Mouse (Mus musculus) monocyte, adult 2 months (primary cell): Measurements from ENCODE around the gene Fes.

ENCODE experiments used
- DNase-seq, 2 experiments: peaks; one replicate each; pipeline ENCODE4 v3.0.0; 2022; ENCODE audit warnings: low spot score in 2 of 2, low read depth in 1 of 2

The Fes gene

DNA sequence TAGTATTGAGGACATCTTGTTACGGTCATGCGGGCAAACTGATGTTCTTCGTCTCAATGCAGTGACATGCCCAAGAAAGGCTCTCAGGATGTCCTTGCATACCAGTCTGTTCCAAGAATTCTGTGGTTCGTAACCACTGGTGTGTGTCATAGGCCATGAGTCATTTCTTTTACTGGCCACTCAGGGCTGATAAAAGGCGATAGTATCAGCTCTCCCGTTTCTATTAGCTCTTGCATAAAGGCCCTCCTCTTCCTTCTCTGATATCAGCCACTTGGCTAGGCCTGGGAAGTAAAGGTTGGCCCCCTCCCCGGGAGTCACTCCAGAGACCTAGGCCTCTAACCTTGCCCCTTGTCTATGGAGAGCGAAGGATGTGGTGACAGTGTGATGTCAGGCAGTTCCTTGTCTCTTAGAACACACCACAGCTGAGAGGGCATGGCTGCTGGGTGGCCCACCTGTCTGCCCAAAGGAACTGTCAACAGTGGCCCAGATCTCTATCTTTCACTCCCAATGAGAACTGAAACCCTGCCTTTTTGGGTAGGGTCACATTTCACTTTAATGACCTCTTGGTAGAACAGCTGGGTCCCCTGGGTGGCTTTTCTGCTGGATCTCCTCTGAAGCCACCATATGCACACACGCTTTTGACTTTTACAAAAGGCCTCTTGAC lies 12.2 kb downstream of the Fes start:
- DNase-seq: no peak

DNA sequence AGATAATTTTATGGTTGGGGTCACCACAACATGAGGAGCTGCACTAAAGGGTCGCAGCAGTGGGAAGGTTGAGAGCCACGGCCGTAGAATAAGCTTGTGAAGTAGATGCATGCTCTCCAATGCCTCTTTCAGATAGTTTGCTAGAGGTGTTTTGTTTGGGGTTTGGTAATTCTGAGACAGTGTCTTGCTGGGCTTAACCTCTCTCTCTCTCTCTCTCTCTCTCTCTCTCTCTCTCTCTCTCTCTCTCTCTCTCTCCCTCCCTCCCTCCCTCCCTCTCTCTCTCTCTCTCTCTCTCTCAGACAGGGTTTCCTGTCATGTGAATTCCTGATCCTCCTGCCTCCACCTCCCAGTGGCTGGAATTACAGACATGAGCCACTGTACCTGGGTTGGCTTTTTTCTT lies 13.0 kb downstream of the Fes start:
- no peak for DNase-seq

DNA sequence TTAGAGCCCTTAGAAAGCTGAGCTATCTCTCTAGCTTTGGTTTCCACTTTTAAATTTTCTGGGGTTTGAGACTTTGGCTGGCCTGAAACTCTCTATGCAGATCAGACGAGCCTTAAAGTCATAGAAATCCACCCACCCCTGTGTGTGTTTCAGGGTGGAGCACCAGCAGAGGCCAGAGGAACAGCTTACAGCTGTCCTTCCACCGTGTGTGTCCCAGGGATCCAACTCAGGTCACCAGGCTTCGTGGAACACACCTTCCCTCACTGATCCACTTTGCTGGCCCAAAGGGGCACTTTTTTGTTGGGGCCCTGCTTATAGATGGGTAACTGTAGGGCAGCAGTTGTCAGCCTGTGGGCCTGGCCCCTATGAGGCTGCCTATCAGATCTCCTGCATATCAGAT lies 13.5 kb downstream of the Fes start:
- no peak for DNase-seq

DNA sequence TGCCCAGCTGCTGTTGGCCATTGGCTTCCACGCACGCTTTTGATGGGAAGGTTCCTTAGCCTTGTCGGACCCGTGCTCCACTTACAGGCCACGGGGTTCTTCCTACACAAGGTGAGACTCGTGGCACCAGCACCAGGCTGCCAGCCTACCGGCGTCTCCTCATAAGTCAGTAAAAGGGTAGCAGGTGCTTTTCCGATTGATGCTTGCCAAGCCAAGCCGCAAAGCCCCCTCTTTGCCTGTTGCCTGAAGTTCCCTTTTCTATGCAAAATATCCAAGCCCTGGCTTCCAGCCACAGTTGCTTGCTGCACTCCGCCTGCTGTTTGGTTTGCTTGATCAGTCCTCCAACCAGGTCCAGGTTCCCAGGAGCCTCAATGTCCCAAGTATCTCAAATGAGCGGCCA lies 13.9 kb downstream of the Fes start:
- no peak for DNase-seq

DNA sequence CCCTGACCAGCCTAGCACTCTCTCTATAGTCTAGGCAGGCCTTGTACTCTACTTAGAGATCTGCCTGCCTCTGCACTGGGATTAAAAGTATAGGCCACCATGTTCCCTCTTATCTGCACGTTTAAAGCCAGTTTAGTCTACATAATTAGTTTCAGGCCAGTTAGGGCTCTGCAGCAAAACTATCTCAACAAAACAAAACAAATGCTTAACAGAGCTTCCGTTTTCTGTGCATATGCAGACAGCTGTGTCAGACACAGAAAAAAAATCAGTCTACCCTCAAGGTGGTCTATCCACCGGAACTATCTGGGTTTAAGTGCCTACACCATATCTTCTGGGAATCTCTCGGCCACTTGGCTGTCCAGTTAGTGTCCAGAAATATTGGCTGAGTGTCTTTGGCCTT lies 14.4 kb downstream of the Fes start:
- no peak for DNase-seq

DNA sequence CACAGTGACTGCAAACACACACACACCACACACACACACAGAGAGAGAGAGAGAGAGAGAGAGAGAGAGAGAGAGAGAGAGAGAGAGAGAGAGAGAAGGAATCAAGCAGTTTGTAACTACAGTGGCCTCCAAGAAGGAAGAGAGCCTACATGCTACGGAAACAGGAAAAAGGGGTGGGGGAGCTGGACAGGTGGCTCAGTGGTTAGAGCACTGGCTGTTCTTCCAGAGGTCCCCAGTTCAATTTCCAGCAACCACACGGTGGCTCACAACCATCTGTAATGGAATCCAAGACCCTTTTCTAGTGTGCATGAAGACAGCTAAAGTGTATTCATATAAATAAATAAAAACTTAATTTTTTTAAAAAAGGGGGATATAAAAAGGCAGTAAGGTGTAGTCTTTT lies 15.1 kb downstream of the Fes start:
- DNase-seq: no peak

DNA sequence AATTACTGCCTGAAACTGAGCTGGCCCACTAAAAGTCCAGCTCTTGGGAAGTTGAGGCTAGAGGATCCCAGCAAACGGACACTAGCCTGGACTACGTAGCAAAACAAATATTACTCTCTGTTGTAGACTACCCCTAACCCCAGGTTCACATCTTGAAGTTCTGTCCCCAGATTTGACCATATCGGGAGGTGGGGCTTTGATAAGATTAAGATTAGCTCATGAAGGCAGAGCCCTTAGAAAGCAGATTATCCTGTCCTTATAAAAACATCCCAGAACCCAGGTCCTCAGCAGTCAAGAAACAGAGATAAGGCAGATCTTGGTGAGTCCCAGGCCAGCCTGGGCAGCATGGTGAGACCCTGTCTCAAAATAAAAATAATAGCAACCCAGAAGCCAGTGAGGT lies 15.6 kb downstream of the Fes start:
- DNase-seq: no peak

DNA sequence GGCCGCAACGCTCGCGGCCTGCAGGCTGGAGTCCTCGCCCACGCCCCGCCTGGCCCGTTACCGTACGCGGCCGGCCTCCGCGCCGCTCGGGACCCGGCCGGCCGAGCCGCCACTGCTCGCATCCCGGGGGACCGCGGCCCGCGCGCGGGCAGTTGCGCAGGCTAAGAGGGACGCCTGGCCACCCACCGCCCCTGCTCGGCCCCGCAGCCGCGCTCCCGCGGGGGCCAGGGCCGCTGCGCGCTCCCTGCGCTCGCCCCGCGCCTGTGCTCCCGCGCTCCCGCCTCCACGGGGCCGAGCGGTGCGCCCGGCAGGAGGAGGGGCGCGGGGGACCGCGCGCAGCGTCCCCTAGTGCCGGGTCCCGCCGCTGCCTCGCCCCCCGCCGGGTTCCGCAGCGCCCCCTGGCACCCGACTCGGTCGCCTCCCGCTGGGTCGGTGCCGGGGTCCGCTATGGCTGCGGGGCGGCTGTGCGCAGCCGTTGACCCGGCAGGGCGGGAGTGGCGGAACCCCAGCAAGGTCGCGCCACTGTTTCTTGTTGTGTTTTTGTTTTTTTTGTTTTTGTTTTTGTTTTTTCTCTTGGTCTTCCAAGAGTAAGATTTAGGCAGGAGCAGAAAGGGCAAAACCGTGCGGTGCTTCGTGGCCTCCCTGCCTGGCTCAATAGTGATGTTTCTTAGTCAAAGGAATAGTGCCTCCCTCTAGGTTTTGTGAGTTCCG lies 16.6 kb downstream of the Fes start, which contains the start of gene Man2a2:
TSS of gene Man2a2 (minus strand) at position 335 of the 711 bp plus-strand sequence.
- DNase-seq: peak in 1 of 2 experiments; percentile 35

DNA sequence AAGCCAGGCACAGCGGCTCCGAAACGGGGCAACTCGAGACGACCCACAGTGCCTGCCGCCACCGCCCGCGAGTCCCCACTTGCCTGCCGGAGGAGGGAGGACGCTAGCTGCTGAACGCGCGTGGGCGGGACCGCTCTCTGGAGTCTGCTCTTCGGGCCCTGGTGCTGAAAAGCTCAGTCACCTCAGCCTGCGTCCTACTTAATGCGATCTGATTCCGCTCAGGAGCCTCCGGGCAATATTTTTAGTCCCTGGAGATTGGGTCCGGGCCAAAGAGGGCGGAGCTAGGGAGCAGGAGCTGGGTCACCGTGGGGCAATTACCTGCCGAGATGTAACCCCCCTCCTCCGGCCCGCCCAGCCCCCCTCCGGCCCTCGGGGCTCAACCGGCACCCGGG lies 17.1 kb downstream of the Fes start:
- peak in 1 of 2 experiments; percentile 32 for DNase-seq

DNA sequence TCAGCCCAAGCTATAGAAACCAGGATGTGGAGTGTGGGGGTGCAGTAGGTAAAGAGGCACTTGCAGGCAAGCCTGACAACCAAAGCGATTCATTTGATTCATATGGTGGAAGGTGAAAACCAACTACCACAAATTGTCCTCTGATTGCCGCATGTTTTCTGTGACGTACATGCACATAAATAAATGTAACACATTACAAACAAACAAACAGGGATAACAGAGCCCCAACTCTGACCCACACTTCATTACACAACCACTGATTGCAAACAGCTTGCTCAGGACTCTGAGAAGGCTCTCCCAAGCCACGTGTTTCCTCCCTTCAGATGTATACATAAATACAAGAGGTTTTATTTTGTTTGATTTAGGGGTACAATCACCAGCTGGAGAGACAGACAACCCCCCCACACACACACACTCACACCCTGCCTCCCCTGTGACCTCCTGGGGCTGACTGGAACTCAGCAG lies 17.7 kb downstream of the Fes start:
- no peak for DNase-seq

DNA sequence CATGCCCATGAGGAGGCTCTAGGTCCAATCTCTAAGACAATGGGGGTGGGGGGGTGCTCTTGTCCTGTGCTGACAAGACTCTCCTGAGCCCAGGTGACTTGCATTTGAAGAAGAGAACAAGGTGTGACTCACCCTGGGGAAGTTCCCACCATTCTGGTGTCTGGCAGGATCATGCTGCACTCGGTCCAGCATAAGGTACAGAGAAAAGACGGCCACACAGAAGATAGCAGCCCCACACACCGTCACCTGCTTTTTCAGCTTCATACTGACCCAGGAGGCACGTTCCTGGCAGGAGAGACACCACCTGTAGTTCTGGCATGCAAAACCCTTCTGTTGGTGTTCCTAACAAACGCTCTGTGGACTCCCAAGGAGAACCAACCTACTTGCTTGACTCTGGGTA lies 18.3 kb downstream of the Fes start:
- DNase-seq: no peak

DNA sequence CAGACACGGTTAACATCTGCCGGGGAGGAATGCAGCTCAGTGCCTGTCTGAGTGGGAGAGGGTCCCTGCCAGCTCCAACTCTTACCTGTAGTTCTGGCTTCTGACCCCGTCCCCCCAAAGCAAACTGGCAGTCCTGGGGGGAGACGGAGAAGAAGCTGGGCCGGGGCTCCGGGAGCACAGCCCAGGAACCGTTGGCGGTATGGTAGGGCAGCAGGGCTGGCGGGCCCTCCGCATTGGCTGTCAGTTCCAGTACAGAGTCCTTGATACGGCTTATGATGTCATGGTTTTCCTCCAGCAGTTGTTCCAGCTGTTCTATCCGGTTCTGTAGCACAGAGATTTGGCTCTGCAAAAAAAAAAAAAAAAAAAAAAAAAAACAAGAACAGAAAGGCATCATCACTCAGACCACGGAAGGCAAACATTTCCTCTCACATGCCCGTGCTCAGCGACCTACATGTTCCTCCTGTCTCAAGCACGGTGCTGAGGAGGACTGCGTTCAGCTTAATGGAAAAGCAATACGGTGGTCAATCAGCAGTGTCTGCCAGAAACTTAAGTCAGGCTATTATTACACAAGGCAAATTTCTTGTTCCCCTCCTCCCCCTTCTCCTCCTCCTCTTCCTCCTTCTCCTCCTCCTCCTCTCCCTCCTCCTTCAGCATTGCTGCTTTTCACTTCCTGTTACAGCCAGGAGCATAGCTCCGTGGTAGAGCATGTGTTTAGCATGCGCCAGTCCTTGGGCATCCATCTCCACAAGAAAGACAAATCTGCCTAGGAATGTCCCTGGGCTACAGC lies 18.9 kb downstream of the Fes start:
- DNase-seq: no peak

DNA sequence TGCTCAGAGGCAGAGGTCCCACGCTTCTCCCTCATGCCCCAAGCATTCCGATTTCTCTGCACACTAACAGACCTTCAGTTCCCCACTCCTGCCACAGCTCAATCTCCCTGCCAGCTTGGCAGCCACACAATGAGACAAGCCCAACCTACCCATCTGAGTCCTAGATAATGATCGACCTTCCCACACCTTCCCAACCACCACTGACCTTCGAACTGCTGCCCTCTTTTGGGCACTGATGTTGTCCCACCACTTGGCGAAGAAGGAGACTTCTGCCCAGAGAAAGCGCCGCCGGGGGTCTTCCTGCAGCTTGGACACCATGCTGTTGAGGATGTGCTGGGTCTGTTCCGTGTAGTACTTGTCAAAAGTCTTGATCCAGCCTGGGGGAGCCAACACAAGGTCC lies 19.7 kb downstream of the Fes start:
- DNase-seq: no peak

DNA sequence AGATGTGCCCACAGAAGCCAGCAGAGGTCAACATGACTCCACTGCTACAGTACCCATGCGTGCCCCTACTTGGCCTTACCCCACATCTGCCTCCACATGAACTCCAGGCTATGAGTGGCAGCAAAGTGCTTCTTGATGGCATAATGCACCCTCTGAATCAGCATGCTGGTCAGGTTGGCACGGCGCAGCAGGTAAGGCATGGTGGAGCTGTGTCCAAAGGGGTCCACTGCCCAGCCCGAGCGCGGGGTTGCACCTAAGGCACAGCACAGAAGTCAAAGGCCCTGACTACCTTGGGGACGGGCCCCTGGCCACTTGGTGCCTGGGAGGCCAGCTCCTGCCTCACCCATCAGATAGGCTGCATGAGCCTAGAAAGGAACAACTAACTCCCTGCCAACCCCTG lies 20.5 kb downstream of the Fes start:
- no peak for DNase-seq

DNA sequence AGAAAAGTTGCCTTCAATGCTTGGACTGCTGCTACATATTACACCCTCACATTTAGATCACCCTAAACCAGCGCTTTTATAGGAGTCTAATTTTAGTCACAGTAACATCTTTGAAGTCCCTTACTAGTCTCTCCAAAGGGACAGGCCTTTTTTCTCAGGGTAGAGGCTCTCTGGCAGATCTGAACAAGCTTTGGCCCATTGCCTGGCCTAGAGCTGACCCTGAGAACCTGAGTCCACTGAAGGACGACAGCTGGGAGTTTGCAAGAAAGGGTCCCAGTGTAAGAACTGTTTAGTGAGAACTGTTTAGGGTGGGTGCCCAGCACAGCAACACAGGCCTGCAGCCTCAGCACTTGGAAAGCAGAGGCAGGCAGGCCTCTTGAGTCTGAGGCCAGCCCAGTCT lies 22.0 kb downstream of the Fes start:
- DNase-seq: no peak

DNA sequence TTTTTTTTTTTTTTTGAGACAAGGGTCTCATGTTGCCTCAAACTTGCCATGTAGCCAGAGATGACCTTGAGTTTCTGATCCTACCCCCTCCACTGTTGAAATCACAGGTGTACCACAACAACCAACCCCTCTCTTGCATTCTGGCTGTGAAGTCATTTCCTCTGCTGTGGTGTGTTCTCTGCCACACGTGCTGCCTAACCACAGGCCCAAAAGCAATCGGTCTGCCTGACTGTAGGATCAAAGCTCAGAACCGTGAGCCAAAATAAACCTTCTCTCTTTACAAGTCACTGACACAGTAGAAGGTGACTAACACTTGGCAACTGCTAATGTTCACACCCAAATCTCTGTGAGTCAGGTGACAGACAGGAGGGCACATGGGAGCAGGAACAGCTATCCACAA lies 27.3 kb downstream of the Fes start:
- no peak for DNase-seq

DNA sequence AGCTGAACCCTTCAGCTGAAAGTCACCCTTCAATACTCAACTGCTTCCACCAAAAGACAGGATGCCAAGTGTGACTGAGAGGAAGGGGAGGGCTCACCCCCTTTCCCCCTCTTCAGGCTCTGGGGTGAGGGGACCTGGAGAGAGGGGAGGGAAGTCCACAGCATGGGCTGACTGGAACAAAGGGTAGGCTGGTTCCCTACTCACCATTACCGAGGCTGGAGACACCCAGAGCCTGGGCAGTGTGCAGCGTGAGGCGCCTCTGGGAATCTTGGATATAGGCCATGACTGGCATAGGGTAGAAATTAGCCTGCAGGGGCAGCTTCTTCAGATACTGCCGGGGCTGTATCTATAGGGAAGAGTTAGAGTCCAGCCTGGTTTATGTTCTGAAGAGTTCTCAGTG lies 29.7 kb downstream of the Fes start:
- DNase-seq: no peak

DNA sequence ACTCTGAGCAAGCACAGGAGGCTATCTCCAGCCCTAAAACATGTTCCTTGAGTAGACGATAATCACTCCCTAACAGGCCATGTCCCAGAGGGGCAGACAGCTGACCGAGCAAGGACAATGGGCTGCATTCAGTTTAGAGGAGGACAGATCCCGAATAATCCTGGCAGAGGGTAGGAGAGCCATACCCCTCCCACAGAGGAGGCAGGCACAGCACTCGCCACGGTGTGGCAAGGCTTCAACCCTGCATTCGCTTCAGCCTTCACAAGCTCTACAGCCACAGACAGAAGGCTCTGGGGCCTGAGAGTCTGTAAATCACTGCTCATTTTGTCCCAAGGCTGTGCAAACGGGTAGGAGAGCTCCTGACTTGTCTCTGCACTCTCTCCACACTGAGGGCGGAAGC lies 30.6 kb downstream of the Fes start:
- no peak for DNase-seq

DNA sequence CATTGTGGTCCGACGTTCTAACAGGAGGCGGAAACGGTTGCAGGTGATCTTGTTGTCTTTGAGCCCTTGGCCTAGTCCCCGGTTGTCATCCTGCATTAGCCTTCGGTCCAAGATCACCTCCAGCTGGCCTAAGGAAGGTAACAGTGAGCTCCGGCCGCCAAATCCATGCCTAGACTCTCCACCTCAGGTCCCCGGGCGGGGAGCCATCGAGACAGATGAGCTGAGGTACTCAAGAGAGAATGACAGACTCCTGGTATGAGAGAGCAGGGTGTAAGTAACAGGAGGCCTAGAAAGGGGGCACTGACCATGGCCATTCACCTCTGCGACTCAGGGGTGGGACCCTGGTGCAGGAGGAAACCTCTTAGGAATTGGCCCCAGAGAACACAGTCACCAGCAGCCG lies 31.4 kb downstream of the Fes start:
- no peak for DNase-seq

DNA sequence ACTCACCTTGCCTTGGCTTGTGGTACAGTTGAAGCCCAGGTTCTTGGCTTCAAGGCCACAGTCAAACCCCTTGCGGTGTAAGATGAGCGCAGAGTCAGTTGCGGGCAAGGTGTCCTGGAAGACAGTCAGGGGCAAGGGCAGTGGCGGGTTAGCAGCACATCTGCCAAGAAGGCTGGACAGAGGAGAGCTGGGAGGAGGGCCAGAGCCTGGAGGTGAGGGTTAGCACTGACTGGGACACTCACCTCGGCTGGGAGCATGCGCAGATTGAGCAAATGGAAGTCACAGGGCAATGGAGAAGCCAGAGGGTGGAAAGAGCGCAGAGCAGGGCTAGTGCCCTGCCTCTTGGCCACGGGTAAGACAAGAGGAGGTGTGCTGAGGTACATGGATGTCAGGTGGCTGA lies 34.8 kb downstream of the Fes start:
- DNase-seq: no peak

DNA sequence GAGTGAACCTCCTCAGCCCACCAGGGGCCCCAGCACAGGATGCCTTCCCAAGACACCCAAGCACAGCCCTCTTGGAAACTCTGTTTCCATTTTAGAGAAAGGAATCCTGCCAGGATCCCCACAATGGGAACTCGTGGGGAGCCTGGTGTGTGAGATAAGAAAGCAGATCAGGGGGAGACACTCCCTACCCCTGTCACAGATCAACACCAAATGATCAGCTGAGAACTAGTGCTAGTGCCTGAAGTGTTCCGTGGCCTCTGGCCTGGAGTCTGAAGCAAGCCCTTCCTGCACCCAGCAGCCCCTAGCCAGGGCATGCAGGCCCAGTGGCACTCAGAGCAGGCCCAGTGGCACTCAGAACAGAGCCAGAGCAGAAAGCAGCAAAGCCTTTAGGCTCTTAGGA lies 36.9 kb downstream of the Fes start:
- DNase-seq: no peak
